Mouse (Mus musculus) lung, postnatal 36 days (tissue): ENCODE data around the gene Kcnma1.

Experiments
- DNase-seq: peaks from one replicate; pipeline ENCODE4 v3.0.0; 2022; ENCODE audit warnings: mixed read lengths

The Kcnma1 gene

DNA sequence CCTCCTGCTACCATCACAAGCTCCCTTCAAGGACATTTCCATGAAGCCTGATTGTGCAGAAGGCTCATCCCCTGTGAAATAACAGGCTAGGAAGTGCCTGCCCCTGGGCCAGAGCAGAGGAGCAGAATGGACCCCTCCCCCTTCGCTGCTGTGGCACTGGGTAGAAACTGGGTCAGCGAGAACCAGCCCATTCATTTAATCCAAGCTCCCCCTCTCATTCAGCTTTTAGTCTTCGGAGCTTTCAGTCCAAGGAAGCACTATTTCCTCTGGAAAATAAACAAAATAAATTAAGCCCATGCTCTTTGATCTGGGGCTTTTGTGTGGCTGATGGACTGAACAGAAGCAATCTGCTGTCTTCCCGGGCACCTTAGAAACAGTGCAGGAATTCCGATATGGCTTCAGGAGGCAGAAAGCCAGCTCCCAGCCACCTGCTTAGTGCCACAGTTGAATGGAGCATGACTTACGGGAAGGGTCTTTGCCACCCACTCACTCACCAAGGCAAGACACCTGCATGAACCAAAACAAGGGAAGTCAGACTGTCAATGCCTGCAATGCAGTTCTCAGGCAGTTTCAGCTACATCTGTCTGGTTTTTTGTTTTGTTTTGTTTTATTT, 165.7 kb downstream of the Kcnma1 start:
- no peak for DNase-seq

DNA sequence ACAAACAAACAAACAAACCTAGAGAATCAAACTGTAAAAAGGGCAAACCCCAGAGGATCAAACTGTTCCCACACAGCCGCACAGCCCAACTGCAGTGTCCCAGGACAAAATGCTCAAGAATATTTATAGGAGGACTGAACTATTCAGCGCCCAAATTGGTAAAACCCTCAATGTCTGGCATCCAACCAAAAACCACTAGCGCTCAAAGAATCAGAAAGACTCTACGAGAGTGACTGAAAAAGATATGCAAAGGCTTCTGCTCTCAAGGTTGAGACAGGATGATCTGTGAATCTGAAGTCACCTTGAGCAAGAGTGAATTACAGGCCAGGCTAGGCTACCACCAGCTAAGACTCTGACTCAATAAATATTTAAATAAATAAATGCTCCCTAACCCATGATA, 167.6 kb downstream of the Kcnma1 start:
- no peak for DNase-seq

GRCm38 (mm10) chr14:23842025-23842424, 172.3 kb downstream of the Kcnma1 start:
- no peak for DNase-seq

GRCm38 (mm10) chr14:23839613-23840012, 174.7 kb downstream of the Kcnma1 start:
- DNase-seq: no peak

- no peak for DNase-seq
These were observed 178.7 kb downstream of the Kcnma1 start for GRCm38 (mm10) chr14:23835387-23836111.

DNA sequence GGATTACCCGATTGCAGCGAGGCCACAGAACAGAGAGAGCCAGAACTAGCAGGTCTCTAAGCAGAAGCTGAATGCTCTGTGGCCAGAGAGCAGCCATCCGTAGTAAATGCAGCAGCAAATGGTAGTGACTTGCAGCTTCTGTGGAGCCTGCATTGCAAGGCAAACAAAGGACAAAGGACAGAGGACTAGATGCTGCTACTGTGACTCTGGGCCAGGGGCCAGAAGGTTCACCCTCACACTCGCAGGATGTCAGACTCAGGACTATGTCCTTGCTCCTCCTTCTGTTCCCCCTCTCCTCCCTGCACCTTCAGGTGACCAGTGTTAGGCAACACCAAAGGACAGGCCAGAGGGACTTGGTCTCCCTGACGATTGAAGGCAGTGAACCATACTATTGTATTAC, 183.0 kb downstream of the Kcnma1 start:
- no peak for DNase-seq

GRCm38 (mm10) chr14:23830316-23830715, 184.0 kb downstream of the Kcnma1 start:
- no peak for DNase-seq

DNA sequence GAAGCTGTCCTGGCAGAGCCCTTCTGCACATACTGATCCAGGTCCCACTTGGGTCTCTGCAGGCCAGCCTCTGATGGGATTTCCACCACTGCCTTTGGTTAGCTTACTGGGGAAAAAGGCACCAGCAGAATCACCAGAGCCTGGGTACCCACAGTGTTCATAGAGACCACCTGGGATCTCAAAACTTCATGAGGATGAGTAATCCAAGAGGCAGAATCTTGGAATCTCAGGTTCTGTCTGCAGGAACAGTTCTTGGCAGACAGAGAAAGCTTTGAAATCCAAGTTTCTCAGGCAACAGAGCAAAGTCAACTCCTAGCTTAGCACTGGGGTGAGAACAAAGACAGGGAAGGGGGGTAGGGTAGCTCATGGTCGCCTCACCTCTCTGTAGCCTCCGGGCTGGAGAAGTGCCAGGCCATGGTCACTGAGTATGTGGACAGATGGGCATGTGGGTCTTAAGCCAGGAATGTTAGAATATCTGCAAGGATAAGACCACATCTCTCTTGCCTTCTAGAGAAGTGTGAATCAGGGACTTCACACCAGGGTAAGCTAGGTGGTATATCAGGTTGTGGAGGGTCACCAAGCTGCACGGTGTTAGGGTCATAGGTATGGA, 185.5 kb downstream of the Kcnma1 start:
- no peak for DNase-seq

DNA sequence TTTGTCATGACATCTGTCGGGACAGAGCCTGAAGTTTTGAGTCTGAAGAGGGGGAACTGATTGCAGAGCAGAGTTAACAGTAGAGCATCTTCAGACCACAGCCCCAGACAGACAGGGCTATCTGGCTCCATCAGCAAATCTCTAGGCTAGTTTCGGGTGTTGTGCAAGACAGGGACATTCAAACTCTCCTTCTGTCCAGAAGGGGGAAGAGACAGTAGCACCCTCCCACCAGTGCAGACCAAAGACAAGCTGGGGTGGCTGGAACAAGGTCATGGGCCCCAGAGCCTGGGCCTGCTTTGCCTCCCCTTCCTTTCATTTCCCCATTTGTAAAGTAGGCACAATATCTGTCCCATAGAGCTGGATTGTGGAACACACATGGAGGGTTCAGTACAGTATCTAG, 189.4 kb downstream of the Kcnma1 start:
- no peak for DNase-seq

GRCm38 (mm10) chr14:23824267-23824666, 190.0 kb downstream of the Kcnma1 start:
- no peak for DNase-seq

DNA sequence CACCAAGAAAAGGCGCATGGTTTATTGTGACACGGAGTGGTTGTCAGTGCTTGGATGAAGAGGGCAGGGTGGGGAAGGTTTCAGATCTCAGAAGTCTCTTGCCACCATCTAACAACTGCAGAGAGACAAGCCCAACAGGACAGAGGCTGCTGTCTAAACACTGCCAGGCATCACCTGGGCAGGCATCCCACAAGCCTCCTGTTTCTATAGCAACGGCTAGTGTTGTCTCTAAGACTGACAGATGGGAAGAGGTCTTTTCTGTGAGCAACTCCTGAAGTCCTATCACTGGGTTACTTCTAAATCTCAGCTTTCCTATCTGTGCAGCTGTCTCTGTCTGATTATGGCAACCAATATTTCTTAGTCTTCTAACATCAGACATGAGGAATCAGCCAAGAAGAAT, 196.7 kb downstream of the Kcnma1 start:
- no peak for DNase-seq

DNA sequence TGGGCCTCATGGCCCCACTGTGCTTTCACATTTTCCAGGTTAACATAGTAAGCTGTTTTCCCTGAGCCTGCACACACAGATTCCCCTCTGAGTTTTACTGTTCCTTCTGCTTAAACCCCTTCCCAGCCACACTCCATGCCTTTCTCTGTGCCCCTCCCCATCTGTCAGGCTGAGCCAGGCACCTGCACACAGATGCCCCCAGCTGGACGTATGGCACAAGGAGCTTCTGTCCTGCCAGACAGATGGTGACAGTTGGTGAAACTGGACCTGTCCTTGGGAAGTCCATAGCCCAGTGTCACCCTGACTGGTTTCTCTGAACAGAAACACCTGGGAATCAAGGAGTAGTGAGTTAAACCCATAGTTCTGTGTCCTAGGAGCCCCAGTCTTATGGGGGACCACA, 204.2 kb downstream of the Kcnma1 start:
- no peak for DNase-seq

DNA sequence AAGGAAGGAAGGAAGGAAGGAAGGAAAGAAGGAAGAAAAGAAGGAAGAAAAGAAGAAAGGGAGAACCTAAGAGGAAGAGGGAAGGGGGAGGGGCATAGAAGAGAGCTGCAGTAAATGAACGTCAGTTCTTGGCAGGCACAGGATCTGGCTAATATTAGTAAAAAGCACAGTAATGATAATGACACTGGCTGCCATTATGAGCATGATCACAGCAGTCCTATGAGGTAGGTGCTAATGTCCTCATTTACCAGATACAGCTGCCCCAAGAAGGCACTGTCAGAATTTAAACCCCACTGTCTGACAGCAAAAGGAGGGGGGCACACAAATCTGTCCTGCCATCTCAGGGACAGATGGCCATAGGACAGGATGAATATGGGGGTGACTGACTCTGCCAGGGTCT, 205.2 kb downstream of the Kcnma1 start:
- DNase-seq: no peak

GRCm38 (mm10) chr14:23806378-23806777, 207.9 kb downstream of the Kcnma1 start:
- DNase-seq: no peak

GRCm38 (mm10) chr14:23796878-23797277, 217.4 kb downstream of the Kcnma1 start:
- no peak for DNase-seq

DNA sequence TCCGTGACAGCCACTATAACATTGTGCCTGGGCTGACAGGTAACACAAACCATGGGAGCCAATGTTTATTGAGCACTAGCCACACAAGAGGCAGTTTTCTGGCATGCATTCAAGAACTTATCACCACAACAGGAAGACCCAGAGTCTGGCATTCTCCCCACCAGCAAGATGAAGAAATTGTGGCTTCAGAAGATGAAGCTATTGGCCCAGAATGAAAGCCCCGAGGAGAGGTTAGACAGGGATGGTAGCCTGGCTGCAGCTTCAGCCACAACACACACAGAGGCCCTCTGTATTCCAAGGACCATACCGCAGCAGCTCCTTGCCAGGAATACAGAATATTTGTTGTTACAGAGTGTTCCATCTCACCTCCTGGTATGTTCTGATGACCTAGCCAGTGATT, 221.6 kb downstream of the Kcnma1 start:
- peak; percentile 25 for DNase-seq

- no peak for DNase-seq
These were observed 222.2 kb downstream of the Kcnma1 start for GRCm38 (mm10) chr14:23792076-23792475.

GRCm38 (mm10) chr14:23791261-23791691, 223.0 kb downstream of the Kcnma1 start:
- DNase-seq: peak; percentile 66

DNA sequence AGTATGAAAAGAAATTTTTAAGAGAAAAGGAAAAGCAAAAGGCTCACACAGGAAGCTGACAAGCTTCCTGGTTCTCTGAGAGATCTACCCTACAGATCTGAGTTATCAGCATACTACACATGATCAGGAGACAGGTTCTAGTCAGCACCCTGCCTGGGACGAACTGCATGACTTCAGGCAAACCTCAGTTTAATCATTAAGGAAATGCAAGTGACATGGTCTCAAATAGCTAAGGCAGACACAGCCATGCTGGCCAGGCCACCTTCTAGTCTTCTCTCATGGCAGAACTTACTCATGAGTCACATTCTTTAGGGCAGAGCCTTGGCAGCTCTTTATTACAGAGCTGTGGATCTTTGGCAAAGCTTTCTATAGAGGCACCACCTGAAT, 227.6 kb downstream of the Kcnma1 start:
- DNase-seq: no peak

- no peak for DNase-seq
These were observed 228.2 kb downstream of the Kcnma1 start for GRCm38 (mm10) chr14:23785921-23786686.

GRCm38 (mm10) chr14:23782845-23783609, 231.3 kb downstream of the Kcnma1 start:
- DNase-seq: peak; percentile 37

GRCm38 (mm10) chr14:23774542-23774941, 239.7 kb downstream of the Kcnma1 start:
- no peak for DNase-seq

DNA sequence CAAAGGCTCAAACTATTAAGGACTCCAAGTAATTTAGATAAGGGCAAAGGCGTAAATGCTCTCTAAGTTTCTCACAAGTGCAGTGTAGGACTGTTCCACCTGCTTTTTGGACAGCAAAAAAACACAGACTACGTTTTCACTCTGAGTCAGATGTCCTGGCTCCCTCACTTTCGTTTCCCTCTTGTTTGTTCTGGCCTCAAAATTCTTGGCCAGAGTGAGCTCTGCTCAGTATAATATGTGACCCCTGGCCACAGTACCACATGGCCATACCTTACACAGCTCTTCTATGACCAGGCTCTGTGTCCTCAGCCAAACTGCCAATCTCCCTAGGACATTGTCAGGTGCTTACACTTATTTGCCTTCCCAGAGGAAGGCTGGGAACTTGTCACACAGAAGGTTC, 241.6 kb downstream of the Kcnma1 start:
- no peak for DNase-seq
